Comparison of ENCODE assay signal across 1 mouse cellular context in the genomic region with DNA sequence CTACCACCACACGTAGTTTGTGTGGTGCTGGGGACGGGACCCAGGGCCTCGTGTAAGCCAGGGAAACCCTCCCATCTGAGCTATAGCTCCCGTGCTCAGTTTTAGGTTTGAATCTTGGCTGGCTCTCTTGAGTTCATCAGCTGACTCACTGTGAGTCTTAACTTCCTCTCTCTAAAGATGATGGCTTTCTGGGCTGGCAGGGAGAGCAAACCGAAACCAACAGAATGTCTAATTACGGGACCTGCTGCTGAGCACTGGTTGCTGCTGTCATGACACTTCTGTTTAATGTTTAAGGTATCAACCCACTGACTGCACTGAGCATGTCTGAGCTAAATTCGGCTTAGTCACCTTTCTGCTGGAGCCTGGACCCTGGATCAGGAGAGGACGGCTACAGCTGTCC.
TF ChIP-seq lines count a peak whose summit lies in the region.

No protein-coding gene starts in this region.

TF ChIP-seq in CH12.LX, 34 proteins besides CTCF, POLR2A, EP300 and RAD21 (continued from another document):
- no peak for TF ChIP-seq UBTF (IDR thresholded peaks at IDR 0.05; ENCODE audit: low read depth, low read length)
